Mouse (Mus musculus) lung, embryonic 14.5 days (tissue): ENCODE measurements at regions not wholly inside any gene's neighbourhood (a gene's known extent, or its start where the extent isn't known, plus 50 kb on each side); places are given as distances from the start of the nearest gene placed in this dataset.
A peak's percentile ranks its signal among the peaks of the same experiment; 100 is the strongest.

Experiments used
- ATAC-seq: fragments of 200-750 bp; cut with Nextera tagmentation; 2 replicates; pipeline ENCODE4 v1.8.0; 2017; ENCODE audit warnings: mild to moderate bottlenecking, moderate TSS enrichment, moderate library complexity; ENCODE audit not compliant: insufficient read depth
- DNase-seq: peaks from one replicate; pipeline ENCODE4 v3.0.0-alpha.2; 2015
- H3K27ac ChIP-seq: fragments of 300-500 bp; sonication (generic); 2 replicates; pipeline ENCODE4 v1.5.1; 2014; ENCODE audit warnings: low read depth, mild to moderate bottlenecking, moderate library complexity
- H3K27me3 ChIP-seq: fragments of 300-500 bp; sonication (generic); 2 replicates; pipeline ENCODE4 v1.6.1; 2014; ENCODE audit warnings: low read length, control low read depth; ENCODE audit not compliant: insufficient read depth
- H3K36me3 ChIP-seq: fragments of 300-500 bp; sonication (generic); 2 replicates; pipeline ENCODE4 v1.6.1; 2014; ENCODE audit warnings: control low read depth; ENCODE audit not compliant: insufficient read depth
- H3K4me1 ChIP-seq: fragments of 300-500 bp; sonication (generic); 2 replicates; pipeline ENCODE4 v1.6.1; 2014; ENCODE audit warnings: antibody characterized with exemption, control low read depth; ENCODE audit not compliant: insufficient read depth
- H3K4me2 ChIP-seq: fragments of 300-500 bp; sonication (generic); 2 replicates; pipeline ENCODE4 v1.6.1; 2014; ENCODE audit warnings: mild to moderate bottlenecking
- H3K4me3 ChIP-seq: fragments of 300-500 bp; sonication (generic); 2 replicates; pipeline ENCODE4 v1.5.1; 2014; ENCODE audit warnings: low read depth, low read length
- H3K9ac ChIP-seq: fragments of 300-500 bp; sonication (generic); 2 replicates; pipeline ENCODE4 v1.6.1; 2014
- H3K9me3 ChIP-seq: fragments of 300-500 bp; sonication (generic); 2 replicates; pipeline ENCODE4 v1.6.1; 2016; ENCODE audit warnings: low read depth, low read length, control low read depth
- CTCF ChIP-seq: IDR thresholded peaks from 2 replicates; pipeline ENCODE4 v1.5.1; 2016; ENCODE audit warnings: antibody characterized with exemption, low read depth
- WGBS: fragments of 180-500 bp; shearing (Covaris S2); extraction: QIAGEN DNeasy Blood & Tissue Kit; methylation state at CpG from one replicate; pipeline ENCODE4 v1.1.7; 2014; 5-methylcytosine and 5-hydroxymethylcytosine counted together

DNA sequence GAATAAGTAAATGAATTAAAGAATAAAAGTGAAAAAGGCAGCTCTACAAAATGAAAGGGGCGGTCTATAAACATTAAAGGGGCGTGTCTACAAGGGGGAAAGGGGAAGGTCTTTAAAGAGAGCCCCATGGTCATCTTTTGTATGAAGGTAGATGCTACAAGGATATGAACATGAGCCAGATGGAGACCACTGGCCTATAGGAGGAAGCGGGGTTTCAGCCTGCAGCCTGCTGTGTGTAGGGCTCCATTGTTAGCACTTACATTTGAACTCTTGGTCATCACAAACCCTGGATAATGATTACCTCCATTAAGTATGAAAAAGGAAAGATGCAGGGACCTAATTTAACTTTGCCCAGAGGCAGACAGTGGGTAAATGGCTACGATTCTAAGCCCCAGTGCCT is 511.6 kb upstream of the Gm19410 start:
- no peak for ATAC-seq
- WGBS = 81% methylated on average over 4 of the region's 4 CpGs

DNA sequence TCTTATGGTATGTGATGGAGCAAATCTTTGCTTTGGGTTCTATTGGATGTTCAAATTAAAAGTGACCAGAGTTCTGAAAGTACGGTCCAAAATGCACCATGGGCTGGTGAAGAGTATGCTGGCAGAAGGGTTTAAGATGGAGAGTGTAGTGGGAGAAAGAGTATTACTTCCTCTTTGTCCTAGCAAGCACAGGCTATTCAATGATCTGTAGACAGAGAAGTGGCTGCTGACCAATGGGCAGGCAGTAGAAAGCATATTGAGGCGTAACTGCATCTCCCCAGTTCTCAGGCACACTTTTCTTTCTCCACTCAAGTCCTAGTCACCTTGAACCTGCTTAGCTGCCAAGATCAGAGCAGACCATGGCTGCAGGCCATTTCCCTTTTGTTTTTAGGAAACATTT is 510.3 kb upstream of the Gm19410 start:
- H3K27ac ChIP-seq = no peak overlapping the region
- DNase-seq (no peak), ATAC-seq (no peak)
- no peak for TF ChIP-seq CTCF
- no peaks in the 10 kb centered on the region for H3K27me3 ChIP-seq
- 85% methylated on average over 2 of the region's 2 CpGs for WGBS
- peaks cover 5% of the 10 kb centered on the region; the same call in 1 of the 2 replicates for H3K9me3 ChIP-seq
- H3K9ac ChIP-seq = no peak overlapping the region
- no peaks in the 10 kb centered on the region for H3K36me3 ChIP-seq
- H3K4me2 ChIP-seq = no peak overlapping the region
- H3K4me1 ChIP-seq = 0 out of 2 replicates have a peak, but pooled peaks cover under 1% of the 10 kb centered on the region
- H3K4me3 ChIP-seq = no peak overlapping the region

More for the DNA sequence above, 511.6 kb upstream of the Gm19410 start:
- no peak for DNase-seq
- H3K9me3 ChIP-seq = peaks cover 5% of the 10 kb centered on the region; the same call in 1 of the 2 replicates
- no peak overlapping the region for H3K4me3 ChIP-seq
- H3K27me3 ChIP-seq = no peaks in the 10 kb centered on the region
- no peaks in the 10 kb centered on the region for H3K36me3 ChIP-seq
- no peak overlapping the region for H3K27ac ChIP-seq
- no peak for TF ChIP-seq CTCF
- no peak overlapping the region for H3K9ac ChIP-seq
- 0 out of 2 replicates have a peak, but pooled peaks cover 7% of the 10 kb centered on the region for H3K4me1 ChIP-seq
- H3K4me2 ChIP-seq = no peak overlapping the region

DNA sequence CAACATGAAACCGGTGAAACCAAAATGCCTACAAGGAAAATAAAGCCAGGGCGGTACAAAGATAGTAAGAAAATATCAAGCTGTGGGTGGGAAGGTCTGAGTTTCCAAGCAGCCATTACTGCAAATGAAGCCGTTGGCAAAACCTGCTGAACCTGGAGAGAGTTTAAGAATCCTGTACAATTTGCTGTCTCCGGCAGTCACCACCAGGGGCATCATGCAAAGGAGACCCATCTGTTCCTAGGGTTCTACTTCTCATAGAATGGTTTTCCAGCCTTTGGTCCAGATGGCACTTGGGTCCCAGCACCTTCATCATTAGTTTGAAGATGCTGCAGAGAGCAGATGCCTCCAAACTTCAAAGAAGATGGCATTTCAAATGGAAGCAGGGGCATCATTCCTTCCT is 508.6 kb upstream of the Gm19410 start:
- H3K4me3 ChIP-seq = no peak overlapping the region
- DNase-seq (peak; percentile 45), ATAC-seq (no peak)
- H3K4me1 ChIP-seq = no peaks in the 10 kb centered on the region
- H3K36me3 ChIP-seq = no peaks in the 10 kb centered on the region
- H3K27me3 ChIP-seq = no peaks in the 10 kb centered on the region
- WGBS = 45% methylated on average over 4 of the region's 4 CpGs
- H3K9me3 ChIP-seq = peaks cover 4% of the 10 kb centered on the region; the same call in 1 of the 2 replicates
- no peak overlapping the region for H3K9ac ChIP-seq
- no peak overlapping the region for H3K4me2 ChIP-seq
- TF ChIP-seq CTCF = peak; percentile 59
- H3K27ac ChIP-seq = no peak overlapping the region

DNA sequence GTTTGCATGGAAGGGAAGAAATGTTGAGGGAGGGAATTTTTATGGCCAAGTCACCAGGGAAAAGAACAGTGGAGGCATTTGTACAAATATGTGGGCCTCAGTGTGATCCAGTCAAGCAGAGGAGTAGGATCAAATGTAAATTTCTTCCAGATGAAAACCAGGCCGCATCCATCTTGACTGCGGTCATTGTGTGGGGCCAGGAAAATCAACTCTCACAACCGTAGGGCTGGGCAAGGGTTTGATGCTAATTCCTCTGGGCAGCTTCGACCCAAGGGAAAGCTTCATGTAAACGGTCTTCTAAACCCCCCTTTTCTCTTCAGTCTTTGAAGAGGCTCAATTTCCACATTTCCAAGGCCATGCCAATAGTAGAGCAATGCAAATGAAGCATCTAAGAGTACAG is 497.4 kb upstream of the Gm19410 start:
- no peak overlapping the region for H3K4me2 ChIP-seq
- 81% methylated on average over 5 of the region's 5 CpGs for WGBS
- ATAC-seq (no peak), DNase-seq (no peak)
- H3K9ac ChIP-seq = no peak overlapping the region
- no peaks in the 10 kb centered on the region for H3K27me3 ChIP-seq
- no peak for TF ChIP-seq CTCF
- H3K36me3 ChIP-seq = no peaks in the 10 kb centered on the region
- no peaks in the 10 kb centered on the region for H3K9me3 ChIP-seq
- no peaks in the 10 kb centered on the region for H3K4me1 ChIP-seq
- H3K4me3 ChIP-seq = no peak overlapping the region
- H3K27ac ChIP-seq = no peak overlapping the region

DNA sequence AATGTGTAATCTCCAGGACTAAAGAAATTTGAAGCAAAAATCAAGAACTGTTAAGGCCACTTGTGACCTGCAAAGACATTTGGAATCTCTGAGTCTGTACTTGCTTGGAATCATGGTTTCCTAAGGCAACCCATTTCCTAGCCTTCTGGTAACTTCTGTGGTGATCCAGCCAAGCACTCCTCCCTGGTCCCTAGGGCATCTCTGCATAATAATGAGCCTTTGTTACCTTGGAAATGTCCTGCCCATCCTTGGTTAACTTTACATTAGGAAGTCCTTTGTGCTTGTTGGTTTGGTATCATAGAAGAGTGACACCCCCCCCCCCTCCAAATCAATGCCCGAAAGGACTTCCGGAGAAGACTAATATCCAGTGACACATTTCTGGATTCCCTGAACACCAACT is 496.6 kb upstream of the Gm19410 start:
- no peaks in the 10 kb centered on the region for H3K9me3 ChIP-seq
- H3K36me3 ChIP-seq = no peaks in the 10 kb centered on the region
- H3K9ac ChIP-seq = no peak overlapping the region
- H3K4me2 ChIP-seq = no peak overlapping the region
- ATAC-seq (no peak), DNase-seq (no peak)
- no peaks in the 10 kb centered on the region for H3K27me3 ChIP-seq
- no peak for TF ChIP-seq CTCF
- H3K4me1 ChIP-seq = no peaks in the 10 kb centered on the region
- WGBS = 97% methylated on average over 2 of the region's 2 CpGs
- no peak overlapping the region for H3K4me3 ChIP-seq
- no peak overlapping the region for H3K27ac ChIP-seq

DNA sequence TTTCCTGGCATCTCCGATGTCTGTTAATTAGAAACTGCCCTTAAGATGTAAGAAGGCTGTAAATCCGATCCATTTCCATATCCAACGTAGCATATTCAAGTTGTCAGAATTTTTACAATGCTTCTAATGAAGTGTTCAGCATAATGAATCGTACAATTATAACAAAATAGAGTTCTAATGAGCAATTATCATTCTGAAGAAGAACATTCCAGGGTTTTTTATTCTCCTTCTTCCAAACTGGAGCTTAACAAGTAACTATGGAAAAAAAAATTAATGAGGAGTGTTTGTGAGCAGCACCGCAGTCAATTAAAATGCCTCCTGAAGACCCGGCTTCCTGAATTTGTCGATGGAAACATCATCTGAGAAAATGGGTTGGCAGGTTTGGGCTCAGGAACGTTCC is 489.6 kb upstream of the Gm19410 start:
- no peak for DNase-seq
- ATAC-seq = no peak
- WGBS = 75% methylated on average over 8 of the region's 8 CpGs

DNA sequence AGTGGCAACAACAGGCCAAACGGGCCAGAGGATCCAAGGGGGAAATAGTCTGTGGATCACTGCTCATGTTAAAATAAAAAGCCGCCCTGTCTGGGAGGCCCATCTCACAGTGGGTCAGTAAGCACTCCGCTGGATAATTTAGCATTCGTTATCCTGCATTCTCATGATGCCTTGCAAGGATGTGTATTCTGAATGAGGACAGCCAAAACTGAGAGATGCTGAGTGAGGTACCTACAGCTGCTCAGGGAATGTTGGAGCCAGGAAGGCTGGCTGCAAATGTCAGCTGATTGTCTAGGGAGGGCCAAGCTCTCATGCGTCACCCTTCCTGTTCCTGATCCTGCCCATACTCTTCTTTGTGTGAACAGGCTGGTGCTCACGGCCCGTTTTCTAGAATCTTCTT is 489.1 kb upstream of the Gm19410 start:
- H3K4me1 ChIP-seq = no peaks in the 10 kb centered on the region
- no peak overlapping the region for H3K27ac ChIP-seq
- no peak overlapping the region for H3K9ac ChIP-seq
- WGBS = 78% methylated on average over 7 of the region's 7 CpGs
- no peak overlapping the region for H3K4me3 ChIP-seq
- no peaks in the 10 kb centered on the region for H3K36me3 ChIP-seq
- no peak overlapping the region for H3K4me2 ChIP-seq
- H3K9me3 ChIP-seq = no peaks in the 10 kb centered on the region
- H3K27me3 ChIP-seq = no peaks in the 10 kb centered on the region
- DNase-seq = no peak
- no peak for TF ChIP-seq CTCF
- no peak for ATAC-seq

More for the DNA sequence above, 489.6 kb upstream of the Gm19410 start:
- Histone ChIP-seq H3K4me3 (no peak overlapping the region), H3K4me2 (no peak overlapping the region), H3K27ac (no peak overlapping the region), H3K36me3 (no peaks in the 10 kb centered on the region), H3K4me1 (no peaks in the 10 kb centered on the region), H3K9me3 (no peaks in the 10 kb centered on the region), H3K9ac (no peak overlapping the region), H3K27me3 (no peaks in the 10 kb centered on the region)
- no peak for TF ChIP-seq CTCF

DNA sequence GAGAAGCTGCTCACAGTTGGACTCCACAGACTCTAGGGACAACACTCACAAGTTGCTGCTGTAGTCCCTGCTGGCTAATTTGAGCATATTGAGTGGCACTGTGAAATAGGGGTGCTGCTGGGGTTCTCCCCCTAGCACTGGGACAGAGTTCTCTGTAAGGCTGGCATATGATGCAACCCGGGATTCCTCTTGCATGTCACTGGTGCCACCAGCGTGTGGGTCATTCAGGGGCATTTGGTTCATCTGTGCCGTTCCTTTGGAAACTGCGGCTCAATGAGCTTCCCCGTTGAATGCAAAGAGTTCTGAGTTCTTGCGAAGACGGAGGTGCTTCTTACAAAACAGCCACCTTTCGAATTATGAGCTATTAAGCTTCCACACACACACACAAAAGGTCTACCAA is 486.6 kb upstream of the Gm19410 start:
- DNase-seq = no peak
- no peak for TF ChIP-seq CTCF
- Histone ChIP-seq H3K4me2 (no peak overlapping the region), H3K4me1 (no peaks in the 10 kb centered on the region), H3K9ac (no peak overlapping the region), H3K9me3 (no peaks in the 10 kb centered on the region), H3K4me3 (no peak overlapping the region), H3K27ac (no peak overlapping the region), H3K27me3 (no peaks in the 10 kb centered on the region), H3K36me3 (no peaks in the 10 kb centered on the region)
- whole genome bisulfite sequencing = 92% methylated on average over 8 of the region's 8 CpGs
- no peak for ATAC-seq
